Mouse (Mus musculus) frontal cortex, postnatal 10 days (tissue): ENCODE measurements around the gene Casp6.
A peak's percentile ranks its signal among the peaks of the same experiment; 100 is the strongest.

Experiments used
- DNase-seq, 2 experiments: peaks; one replicate each; pipeline ENCODE4 v3.0.0; 2022; ENCODE audit warnings: low spot score in 2 of 2, mixed read lengths in 1 of 2

Gene Casp6

DNA sequence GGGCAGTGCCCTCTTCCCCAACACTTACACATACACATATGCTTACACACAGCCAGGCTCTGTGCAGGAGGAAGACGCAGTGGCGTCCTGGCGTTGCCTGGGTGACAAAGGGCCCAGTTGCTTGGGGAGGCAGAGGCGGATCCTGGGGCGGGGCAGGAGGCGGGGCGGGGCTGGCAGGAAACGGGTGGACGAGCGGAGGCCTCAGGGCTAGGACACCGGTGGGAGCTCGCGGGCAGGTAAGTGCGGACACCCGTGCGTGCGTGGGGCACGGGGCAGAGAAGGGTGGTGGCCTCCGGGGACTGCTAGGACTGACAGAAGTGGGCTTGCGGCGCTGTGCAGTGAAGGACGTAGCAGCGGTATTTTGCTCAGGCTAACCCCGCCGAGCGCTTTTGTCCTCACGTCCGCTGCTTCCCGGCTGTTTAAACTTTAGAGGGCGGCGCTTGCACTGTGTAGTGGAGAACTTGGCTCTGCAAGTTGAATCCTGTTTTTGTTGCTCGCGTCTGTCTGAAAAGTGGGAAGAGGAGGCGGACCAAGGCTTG lies at the start of gene Casp6:
Gene Casp6 (plus strand): TSS at position 155 of the 539 bp plus-strand sequence.
- peak in 1 of 2 experiments; percentile 52 for DNase-seq

DNA sequence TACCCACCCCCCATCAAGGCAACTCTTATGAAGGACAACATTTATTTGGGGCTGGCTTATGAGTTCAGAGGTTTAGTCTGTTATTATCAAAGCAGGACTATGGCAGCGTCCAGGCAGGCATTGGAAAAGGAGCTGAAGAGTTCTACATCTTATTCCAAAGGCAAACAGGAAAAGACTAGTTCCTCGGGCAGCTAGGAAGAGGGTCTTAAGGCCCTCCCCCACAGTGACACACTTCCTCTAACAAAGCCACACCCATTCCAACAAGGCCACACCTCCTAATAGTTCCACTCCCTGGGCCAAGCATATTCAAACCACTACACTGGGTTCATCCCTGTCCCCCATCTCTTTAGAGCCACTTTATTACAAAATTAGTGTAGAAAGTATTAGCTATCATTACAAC lies 38.6 kb upstream of the Casp6 start:
- no peak for DNase-seq

DNA sequence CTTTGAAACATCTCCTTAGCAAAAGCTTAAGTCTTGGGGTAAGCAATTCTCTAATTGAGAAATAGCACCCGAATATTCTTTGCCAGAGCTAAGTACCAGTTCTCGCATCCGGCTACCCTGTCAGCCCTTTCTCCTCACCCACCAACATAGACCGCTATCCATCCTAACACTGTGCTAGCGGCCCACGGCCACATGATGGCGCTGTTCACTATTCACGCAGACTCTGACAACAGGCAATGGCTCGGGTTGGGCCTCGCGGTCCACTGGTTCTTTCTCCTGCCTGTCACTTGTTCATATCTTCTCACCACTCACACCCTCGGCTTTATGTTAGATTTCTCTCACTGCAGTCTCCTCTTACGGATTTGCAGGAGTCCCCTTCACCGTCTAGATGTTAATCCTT lies 37.5 kb upstream of the Casp6 start:
- peak in 1 of 2 experiments; percentile 13 for DNase-seq

DNA sequence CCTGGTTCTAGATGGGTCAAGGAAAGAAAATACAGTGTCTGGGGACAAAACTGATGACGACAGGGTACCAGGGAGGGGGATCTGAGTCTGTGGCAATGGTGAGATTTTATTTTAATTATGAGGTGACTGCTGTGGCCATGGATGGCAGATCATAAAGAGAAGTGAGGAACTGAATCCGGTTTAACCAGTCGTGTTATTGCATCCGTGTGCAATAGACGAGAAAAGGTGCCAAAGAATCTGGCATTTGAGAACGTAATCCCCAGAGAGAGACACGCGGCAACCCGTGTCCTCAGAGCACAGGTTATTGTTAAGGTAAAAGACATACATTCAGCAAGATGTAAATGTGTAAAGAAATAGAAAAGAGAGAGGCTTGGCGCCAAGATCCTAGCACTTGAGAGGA lies 23.9 kb upstream of the Casp6 start:
- DNase-seq = no peak

DNA sequence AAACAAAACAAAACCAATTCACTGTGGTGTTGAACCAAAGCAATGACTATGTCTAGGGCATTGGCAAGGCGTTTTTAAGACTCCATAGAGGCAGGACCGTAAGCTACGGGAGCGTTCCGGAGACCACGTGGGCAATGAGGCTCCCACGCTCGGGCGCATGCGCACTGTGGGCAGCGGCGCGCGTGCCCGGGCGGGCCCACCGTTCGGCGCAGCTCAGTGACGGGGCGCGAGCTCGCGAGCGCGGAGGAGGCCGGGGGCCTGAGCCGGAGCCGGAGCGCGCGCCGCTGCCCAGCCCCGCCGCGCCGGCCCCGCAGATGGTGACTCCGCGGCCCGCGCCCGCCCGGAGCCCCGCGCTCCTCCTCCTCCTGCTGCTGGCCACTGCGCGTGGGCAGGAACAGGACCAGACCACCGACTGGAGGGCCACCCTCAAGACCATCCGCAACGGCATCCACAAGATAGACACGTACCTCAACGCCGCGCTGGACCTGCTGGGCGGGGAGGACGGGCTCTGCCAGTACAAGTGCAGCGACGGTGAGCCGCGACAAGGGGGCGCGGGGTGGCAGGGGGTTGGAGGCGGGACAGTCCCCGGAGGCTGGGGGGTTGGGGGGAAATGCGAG lies 22.7 kb upstream of the Casp6 start, which contains the start of gene Pla2g12a:
Gene Pla2g12a (plus strand): TSS at position 202 of the 617 bp plus-strand sequence.
- peak; percentile 85 to 93 for DNase-seq

DNA sequence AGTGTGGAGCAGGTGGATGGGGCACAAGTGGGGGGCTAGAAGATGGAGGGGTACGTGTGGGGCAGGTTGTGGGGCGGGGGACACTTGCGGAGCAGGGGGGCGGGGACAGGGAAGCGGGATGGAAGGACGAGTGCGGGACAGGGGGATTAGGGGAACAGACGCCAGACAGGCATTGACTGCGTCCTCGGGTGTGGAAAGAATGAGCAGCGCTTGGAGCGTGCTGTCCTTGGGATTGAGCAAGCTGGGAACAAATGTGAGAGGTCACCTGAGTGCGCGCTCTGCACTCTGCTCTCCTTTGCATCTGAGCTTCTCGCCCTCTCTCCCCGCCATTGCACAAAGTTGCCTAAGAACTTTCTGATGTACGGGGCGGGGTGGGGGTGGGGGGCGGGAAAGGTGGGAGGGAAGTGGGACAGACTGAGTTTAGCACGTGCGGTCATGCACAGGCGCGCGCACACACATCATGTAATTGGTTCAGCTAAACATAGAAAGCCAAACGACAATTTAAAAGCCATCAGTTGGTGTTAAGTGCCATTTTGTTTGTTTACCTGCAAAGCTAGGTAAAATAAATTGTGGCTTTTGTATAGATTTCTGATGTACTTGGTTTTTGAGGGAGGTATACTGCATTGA lies 22.0 kb upstream of the Casp6 start:
- DNase-seq = no peak

DNA sequence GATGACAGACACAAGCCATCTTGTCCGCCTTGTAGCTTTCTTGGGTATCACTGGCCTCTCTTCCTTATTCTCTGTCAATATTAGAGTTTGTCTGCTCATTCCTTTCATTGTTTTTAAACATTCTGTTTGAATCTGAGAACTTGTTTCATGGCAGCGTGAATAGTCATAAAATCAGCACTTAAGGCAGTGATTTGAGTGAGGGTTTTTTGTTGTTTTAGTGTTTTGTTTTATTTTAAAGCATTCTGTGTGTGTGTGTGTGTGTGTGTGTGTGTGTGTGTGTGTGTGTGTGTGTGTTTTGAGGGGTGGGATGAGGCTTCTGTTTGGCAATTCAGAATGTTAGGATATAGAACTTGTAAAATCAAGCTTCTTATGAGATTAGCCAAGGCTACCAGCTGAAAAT lies 21.3 kb upstream of the Casp6 start:
- no peak for DNase-seq

DNA sequence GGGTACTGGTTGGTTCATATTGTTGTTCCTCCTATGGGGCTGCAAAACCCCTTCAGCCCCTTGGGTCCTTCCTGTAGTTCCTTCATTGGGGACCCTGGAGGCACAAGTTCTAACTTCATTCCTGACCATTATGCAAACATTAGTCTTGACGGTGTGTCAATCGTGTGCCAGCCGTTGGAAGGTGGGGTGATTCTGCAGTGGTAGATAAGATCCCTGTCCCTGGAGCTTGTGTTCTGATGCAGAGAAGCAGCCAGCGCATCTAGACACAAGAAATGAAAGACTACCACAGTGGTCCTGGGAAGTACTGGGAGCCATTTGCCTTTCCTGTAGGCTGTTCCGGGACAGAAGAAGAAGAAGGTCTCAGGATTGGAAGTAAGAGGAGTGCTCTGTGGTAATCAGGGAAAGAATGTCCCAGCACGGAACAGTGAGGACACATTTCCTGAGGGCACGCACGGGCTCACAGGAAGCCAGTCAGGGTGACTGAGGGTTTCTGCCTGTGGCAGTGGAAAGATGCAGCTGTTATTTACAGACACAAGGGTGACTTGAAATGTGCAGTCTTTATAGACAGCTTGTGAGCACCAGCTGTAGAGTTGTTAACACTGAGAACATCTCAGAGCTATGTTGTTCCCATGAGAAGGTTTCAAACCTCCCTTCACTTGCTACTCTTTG lies 20.2 kb upstream of the Casp6 start:
- DNase-seq = no peak

DNA sequence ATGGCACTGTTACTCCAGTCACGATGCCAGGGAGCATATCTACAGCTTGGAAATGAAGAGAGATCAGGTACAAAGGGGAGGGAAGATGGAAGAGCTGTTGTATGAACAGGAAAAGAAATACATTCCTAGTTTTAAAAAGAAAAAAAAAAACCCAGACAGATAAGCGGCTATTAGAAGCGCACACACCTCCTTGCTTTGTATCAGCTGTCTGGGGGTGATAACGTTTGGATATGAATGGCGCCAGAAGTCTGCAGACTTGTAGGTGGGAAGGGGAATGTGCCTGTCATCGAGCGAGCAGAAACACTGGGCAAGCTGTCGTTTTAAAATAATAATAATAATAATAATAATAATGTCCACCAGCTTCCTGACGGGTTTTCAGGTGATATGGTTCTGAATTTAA lies 15.6 kb upstream of the Casp6 start:
- no peak for DNase-seq

DNA sequence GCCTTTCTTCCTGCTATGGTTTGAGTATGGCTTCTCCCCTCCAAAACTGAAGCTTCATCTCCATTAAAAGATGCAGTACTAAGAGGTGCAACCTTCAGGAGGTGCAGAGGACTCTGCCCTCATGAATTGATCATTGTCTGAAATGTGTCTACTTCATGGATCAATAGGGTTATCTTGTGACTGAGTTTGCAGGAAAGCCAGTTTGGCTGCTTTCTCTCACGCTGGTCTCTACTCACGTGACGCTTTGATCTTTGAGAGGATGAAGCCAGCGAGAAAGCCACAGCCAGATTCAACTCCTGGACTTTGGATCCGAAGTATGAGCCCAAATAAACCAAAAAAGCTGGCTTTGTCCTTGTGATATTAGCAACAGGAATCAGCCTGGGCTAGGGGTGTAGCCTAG lies 14.8 kb upstream of the Casp6 start:
- no peak for DNase-seq

DNA sequence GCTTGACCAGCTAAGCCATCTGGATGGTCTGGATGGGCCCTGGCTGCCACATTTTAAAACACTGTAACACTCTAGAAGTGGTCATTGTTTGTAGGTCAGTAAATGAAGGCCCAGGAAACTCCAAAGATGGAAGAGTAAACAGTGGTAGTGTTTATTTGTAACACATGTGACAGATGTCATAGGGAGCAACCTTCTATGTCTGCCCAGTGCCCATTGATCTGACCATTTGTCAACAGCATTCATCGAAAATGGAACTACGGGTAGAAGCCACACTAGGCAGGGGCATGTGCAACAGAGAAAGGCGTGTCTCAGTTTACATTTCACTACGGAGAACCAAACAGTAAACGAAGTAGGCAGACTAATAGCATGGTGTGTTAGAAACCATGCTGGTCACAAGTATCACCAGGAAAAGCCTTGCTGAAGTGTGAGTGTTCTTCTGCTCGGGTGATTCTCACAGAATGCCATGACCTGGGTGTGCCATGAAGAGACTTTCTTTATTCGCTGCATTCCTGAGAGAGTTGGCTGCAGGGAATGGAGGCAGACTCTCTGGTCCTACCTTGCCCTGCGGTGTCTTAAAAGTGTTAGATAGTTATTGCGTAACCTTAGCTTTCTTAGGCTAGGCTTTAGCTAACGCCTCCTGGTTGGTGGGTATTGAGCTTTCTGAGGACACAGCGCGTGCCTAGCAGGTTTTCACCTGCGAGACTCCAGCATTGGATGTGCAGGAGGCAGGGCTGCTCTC lies 13.3 kb upstream of the Casp6 start:
- DNase-seq = no peak

DNA sequence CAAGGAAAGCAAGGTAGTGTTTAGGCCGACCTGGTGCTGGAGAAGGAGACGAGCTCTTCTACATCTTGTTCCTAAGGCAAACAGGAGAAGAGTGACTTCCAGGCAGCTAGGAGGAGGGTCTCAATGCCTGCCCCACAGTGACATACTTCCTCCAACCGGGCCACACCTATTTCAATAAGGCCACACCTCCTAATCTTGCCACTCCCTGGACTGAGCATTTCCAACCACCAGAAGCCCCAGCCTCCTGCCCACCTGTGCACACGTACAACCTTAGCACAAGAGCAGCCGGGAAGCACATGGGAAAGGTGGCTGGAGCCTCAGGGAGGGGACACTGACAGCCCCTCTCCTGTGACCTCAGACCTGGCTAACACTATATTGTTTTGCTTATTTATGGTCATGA lies 9.2 kb upstream of the Casp6 start:
- DNase-seq = no peak

DNA sequence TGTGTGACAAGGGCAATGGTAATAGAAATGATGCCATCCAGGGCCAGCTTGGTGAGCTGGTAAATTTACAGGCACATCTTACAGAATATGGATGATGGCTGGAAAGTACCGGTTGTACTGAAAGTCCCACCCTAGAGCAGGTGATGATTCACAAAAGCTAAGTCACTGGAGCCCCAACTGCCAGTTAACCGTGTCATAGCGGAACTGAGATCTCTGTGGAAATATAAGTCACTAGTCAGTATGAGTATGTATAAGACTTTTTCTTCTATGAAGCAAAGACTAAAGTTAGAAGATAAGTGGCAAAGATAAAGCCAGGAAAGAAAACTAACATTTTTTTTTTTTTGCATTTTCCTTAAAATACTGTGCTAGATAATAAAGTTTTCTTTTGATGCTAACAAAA lies 8.1 kb upstream of the Casp6 start:
- DNase-seq = no peak

DNA sequence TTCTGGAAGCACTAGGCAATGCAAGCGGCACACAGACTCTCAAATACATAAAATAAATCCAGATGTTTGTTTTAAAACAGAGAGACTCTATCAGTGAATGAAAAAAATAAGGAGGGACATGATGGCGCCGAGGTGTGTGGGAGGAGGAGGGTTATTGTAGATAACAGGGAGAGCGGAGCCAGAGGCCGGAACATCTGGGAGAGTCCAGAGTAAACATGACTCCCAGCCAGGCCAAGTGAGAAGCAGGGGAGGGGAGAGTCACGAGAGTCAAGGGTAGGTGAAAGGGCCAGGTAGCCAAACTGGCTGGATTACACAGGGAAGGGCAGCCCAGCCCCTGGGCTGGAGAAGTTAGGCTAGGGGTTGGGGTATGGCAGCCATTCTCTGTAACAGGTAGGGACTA lies 4.6 kb upstream of the Casp6 start:
- DNase-seq = no peak

DNA sequence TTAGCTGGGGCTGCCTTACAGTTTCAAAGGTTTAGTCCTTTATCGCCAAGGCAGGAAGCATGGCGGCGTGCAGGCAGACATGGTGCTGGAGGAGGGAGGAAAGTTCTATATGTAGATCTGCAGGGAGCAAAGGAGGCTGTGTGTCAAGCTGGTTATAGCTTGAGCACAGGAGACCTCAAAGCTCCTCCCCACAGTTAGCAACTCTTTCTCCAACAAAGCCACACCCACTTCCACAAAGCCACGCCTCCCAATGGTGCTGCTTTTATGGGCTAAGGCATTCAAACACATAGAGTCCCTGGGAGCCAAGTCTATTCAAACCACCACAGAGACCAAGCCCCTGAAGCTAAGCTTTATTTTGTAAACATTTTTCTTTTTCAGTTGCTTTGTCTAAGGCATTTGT lies 2.3 kb upstream of the Casp6 start:
- no peak for DNase-seq

DNA sequence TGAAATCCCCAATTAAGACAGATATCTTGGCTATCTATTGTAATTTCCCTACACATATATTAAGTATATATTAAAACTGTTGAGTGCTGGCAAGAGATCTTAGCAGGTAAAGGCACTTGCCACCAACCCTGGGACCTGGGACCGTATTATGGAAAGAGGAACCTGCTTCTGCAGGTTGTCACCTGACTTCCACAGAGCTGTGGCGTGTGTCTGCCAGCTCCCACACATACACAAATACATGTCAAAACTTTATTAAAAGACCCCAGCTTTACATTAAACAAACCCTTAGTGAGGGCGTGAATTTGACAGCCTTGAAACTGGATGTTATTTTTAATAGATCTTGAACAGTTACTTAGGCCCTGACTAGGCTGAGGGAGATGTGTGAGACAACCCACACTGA lies 2.1 kb downstream of the Casp6 start:
- DNase-seq = no peak

DNA sequence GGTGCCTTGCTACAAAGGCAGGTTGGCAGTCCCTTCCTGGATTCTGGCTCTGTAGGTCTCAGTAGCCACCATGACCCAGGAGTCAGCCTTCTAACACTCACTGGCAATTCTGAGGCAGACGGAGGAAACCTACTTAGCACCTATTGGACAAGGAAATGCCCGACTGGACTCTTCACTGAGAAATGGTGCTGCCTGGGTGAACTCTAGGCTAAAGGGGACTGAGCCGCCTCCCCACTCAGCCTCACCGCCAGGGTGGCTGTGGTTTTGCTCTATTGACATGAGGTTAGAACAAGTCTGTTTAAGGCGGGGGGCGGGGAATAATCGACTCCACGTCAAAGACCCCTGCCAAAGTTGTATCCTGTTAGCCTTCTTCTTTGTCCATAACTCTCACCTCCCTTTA lies 2.6 kb downstream of the Casp6 start:
- DNase-seq = no peak

DNA sequence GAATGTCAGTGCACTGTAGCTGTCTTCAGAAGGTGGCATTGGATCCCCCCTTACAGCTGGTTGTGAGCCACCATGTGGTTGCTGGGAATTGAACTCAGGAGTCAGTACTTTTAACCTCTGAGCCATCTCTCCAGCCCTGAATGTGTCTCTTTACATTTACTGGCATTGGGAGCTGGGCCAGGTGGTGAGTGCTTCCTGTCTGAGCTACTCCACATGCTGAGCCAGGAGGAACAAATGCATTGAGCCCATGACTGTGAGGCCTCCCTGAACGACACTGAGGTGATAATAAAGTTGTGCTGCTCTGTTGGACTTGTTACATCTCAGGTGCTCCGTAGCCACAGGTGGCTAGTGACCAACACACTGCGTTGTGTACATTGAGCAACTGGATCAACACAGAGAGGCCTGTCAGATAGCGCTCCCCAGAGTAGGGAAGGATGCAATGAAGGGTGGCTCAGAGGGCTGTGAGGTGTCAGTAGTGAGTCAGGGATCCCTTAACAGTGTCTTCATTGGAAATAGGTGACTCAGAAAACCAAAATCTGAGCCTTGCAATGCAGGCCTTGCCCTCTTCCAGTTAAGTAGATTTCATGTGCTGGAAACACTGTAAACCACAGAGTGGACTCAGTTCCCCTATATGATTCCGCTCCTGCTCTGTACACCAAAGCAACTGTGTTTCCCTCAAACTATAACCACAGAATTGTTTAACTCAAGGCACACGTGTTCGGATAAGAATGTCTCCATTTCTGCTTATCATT lies 3.3 kb downstream of the Casp6 start:
- no peak for DNase-seq

DNA sequence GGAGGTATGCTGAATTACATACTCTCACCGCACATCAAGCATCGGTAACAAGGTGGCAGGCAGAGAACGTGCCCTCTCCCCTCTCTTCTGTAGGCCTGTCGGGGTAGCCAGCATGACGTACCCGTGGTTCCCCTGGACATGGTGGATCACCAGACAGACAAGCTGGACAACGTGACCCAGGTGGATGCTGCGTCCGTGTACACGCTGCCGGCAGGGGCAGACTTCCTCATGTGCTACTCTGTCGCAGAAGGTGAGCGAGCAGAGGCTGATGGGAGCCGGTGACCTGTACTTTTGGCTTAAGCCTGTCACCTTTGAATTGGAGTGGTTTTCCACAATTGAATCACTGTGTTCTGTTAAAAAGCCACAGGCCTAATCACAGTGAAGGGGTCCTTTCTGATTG lies 10.8 kb downstream of the Casp6 start:
- DNase-seq = no peak

DNA sequence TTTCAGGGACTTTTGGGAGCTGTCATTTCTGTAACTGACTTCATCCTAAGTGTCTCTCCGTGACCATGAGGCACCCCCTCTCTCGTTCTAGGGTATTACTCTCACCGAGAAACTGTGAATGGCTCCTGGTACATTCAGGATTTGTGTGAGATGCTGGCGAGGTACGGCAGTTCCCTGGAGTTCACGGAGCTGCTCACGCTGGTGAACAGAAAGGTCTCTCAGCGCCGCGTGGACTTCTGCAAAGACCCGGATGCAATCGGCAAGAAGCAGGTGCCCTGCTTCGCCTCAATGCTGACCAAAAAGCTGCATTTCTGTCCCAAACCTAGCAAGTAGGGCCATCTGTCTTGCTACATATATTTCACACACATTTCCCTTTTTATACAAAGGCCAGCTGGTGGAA lies 12.0 kb downstream of the Casp6 start:
- no peak for DNase-seq

DNA sequence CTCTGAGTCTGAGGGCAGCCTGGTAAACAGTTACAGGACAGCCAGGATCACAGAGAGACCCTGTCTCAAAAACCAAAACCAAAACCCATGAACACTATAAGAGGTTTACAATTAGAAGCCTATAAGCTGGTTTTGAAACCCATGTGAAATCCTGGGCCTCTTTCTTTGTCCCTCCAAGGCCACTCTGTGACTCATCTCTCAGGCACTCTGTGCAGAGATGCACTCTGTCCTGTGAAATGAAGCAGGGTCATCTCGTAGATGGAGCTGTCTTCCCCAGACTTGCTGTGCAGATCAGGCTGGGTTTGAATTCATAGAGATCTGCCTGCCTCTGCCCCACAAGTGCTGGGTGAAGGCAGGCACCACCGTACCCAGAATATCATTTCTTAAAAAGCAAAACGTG lies 16.2 kb downstream of the Casp6 start:
- DNase-seq = no peak

DNA sequence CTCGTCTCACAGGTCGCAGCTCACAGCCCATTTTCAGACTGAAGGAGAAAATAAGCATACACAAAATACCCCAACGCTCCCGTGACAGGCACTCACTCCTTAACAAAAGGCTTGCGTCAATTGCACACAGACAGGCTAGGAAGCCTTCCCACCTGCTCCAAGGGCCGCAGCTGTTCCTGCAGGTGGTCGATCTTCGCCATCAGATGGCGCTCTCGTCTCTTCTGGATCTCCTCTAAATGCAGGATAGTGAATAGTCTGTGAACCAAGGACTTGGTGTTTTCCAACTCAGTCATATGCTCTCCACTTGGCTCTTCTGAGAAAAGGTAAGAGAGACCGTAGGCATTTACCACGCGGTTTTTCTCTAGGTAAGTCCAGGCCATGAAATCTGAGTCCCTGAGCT lies 17.2 kb downstream of the Casp6 start:
- peak; percentile 21 to 64 for DNase-seq
